8 mouse cellular contexts compared by ENCODE assay signal in the genomic region with DNA sequence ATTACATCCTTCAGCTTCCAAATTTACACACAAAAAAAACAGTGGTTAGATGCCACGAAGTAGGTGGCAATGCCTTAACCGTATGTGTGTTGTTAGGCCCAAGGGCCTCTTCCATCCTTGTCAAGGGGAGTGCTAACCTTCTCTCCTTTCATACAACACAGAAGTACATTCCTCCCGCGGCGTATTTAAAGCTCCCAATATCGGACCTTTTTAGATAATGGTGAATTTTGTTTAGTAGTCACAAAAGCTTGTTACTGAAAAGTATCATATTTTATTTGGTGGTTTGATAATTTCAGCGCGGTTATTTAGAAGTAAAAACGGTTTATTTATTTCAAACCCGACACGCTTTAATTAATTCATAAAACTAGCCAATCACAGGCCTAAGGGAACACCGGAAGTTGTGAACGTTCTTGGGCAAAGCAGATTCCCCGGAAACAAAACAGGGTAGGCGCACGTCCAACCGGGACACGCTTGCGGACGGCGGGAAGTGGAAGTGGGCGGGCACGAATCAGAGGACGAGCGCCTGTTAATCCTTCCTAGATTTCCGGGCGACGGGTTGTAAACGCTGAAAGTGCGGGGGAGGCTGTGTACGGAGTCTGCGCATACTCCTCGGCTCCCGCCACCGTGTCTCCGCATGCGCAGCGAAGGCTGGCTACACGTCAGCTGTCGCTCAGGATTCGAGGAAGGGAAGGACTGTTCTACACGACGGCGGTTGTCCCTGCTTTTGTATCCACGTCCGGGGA. TPM values are rescaled to one million over a fixed set of nuclear protein-coding genes. Genes with fewer than 3 reads are reported as not detected.
DNase-seq lines count a peak whose midpoint lies in the region; ATAC-seq lines count a peak whose summit lies in the region.

No protein-coding gene starts in this region.

- H3K27me3 ChIP-seq in hindbrain, embryonic 15.5 days: no peaks in the 10 kb centered on the region

- H3K4me3 ChIP-seq in hindbrain, embryonic 15.5 days: peak overlapping the region; percentile 43

- H3K9me3 ChIP-seq in hindbrain, embryonic 15.5 days: no peaks in the 10 kb centered on the region

- H3K27ac ChIP-seq in hindbrain, embryonic 15.5 days (replicated peaks): peak overlapping the region; percentile 89

- peak; percentile 99 for ATAC-seq in hindbrain, embryonic 15.5 days (ENCODE audit: low FRiP score, low read depth)

- peak overlapping the region; percentile 53 for H3K9ac ChIP-seq in hindbrain, embryonic 15.5 days

- peak overlapping the region; percentile 71 for H3K4me2 ChIP-seq in hindbrain, embryonic 15.5 days

- DNase-seq in T-cell, adult 2 months (ENCODE audit: low spot score): peak; percentile 92
- DNase-seq in cerebellum, postnatal 36 days: peak; percentile 99
- DNase-seq in frontal cortex, postnatal 36 days (ENCODE audit: low spot score in 2 of 2): peak; percentile 100
- peak; percentile 99 for DNase-seq in left cerebral cortex, adult 11 months (ENCODE audit: low spot score)
- peak; percentile 97 to 99 for DNase-seq in lung, postnatal 4 days
- DNase-seq in retina, postnatal 7 days (ENCODE audit: low read depth, low spot score): peak; percentile 97
- DNase-seq in urinary bladder, adult 2 months (ENCODE audit: low spot score): peak; percentile 84

- H3K4me1 ChIP-seq in hindbrain, embryonic 15.5 days (replicated peaks): peaks cover 20% of the 10 kb centered on the region

- under 1% methylated on average over 46 of the region's 46 CpGs for WGBS in hindbrain, embryonic 15.5 days

- peaks cover 19% of the 10 kb centered on the region for H3K36me3 ChIP-seq in hindbrain, embryonic 15.5 days

RNA-seq across cellular contexts. Expression of a gene that starts 25.0 kb away (rescaled TPM):
- polyA plus RNA-seq in hindbrain, embryonic 15.5 days (2015; fragmentation: Nextera tagmentation; extraction: Ambion mirVana): 44.2 and 45.9 TPM in 2 replicates
- polyA plus RNA-seq in urinary bladder, adult 2 months (2012; rRNA removed): 29.1 and 34.4 TPM in 2 replicates

RNA-seq across cellular contexts. Expression of a gene that starts 32.5 kb away (rescaled TPM):
- 109 and 132 TPM in 2 replicates for polyA plus RNA-seq in hindbrain, embryonic 15.5 days (2015; fragmentation: Nextera tagmentation; extraction: Ambion mirVana)
- polyA plus RNA-seq in urinary bladder, adult 2 months (2012; rRNA removed): 29.8 and 33.0 TPM in 2 replicates

Comparison
In these comparisons a context has a peak if more than half of its experiments do, and no peak if none do; other contexts are left out.
1. Peak in every context shown above with its lines: DNase-seq, ATAC-seq, H3K4me3 ChIP-seq and H3K27ac ChIP-seq.